27 mouse cellular contexts compared by ENCODE assay signal in genomic region chr1:186458099-186458637, GRCm38 (mm10).
DNase-seq lines count a peak whose midpoint lies in the region; ATAC-seq and TF ChIP-seq lines count a peak whose summit lies in the region.
"Had no signal": no experiment of that assay in that cellular context is flagged by ENCODE, and none has a peak within 500 bp of the region (broad histone marks: within the 10 kb centered on the region; RNA-seq: fewer than 3 reads in every experiment).

No protein-coding gene starts in this region.

- H3K27me3 ChIP-seq in midbrain, embryonic 11.5 days (ENCODE audit: control insufficient read depth, insufficient read depth, low read length) = no peaks in the 10 kb centered on the region
- H3K27me3 ChIP-seq in midbrain, postnatal 0 days (ENCODE audit: insufficient read depth, low read length) = no peaks in the 10 kb centered on the region
- H3K27me3 ChIP-seq: forebrain, embryonic 13.5 days; heart, embryonic 12.5 days; megakaryocyte, embryonic 14.5 days; midbrain, embryonic 13.5 days had no signal

- no peaks in the 10 kb centered on the region for H3K36me3 ChIP-seq in midbrain, embryonic 11.5 days (ENCODE audit: control insufficient read depth, insufficient read depth, low read length)
- no peaks in the 10 kb centered on the region for H3K36me3 ChIP-seq in midbrain, postnatal 0 days (ENCODE audit: insufficient read depth, low read length)
- H3K36me3 ChIP-seq: heart, embryonic 12.5 days; midbrain, embryonic 13.5 days; stomach, embryonic 15.5 days had no signal

- no peak overlapping the region for H3K4me3 ChIP-seq in midbrain, embryonic 11.5 days (ENCODE audit: low read depth, low read length)
- no peak overlapping the region for H3K4me3 ChIP-seq in midbrain, postnatal 0 days (ENCODE audit: low read depth, low read length)
- H3K4me3 ChIP-seq in layer of hippocampus, adult 2 months = no peak overlapping the region
- H3K4me3 ChIP-seq: forebrain, embryonic 13.5 days; gastrocnemius, adult 2 months; heart, embryonic 12.5 days; megakaryocyte, embryonic 14.5 days; midbrain, embryonic 13.5 days; stomach, embryonic 15.5 days had no signal

- whole genome bisulfite sequencing in midbrain, embryonic 11.5 days = 27% methylated on average over 2 of the region's 2 CpGs
- WGBS in midbrain, postnatal 0 days = 31% methylated on average over 2 of the region's 2 CpGs

- H3K27ac ChIP-seq in midbrain, embryonic 11.5 days (ENCODE audit: low read depth, low read length) = no peak overlapping the region
- no peak overlapping the region for H3K27ac ChIP-seq in midbrain, postnatal 0 days (ENCODE audit: low read depth, low read length)
- H3K27ac ChIP-seq in layer of hippocampus, adult 2 months = no peak overlapping the region
- H3K27ac ChIP-seq: forebrain, embryonic 13.5 days; gastrocnemius, adult 2 months; hindbrain, embryonic 14.5 days; midbrain, embryonic 13.5 days; stomach, embryonic 15.5 days had no signal

- H3K4me1 ChIP-seq in midbrain, embryonic 11.5 days (ENCODE audit: control insufficient read depth, insufficient read depth, low read length) = no peaks in the 10 kb centered on the region
- H3K4me1 ChIP-seq in midbrain, postnatal 0 days (ENCODE audit: insufficient read depth, low read length) = no peaks in the 10 kb centered on the region
- H3K4me1 ChIP-seq: forebrain, embryonic 13.5 days; megakaryocyte, embryonic 14.5 days; midbrain, embryonic 13.5 days; stomach, embryonic 15.5 days had no signal

- no peak overlapping the region for H3K4me2 ChIP-seq in midbrain, embryonic 11.5 days
- H3K4me2 ChIP-seq in midbrain, postnatal 0 days (ENCODE audit: low read depth, low read length, poor library complexity, severe bottlenecking) = no peak overlapping the region
- H3K4me2 ChIP-seq: forebrain, embryonic 13.5 days; heart, embryonic 12.5 days; hindbrain, embryonic 14.5 days; liver, embryonic 11.5 days; midbrain, embryonic 13.5 days; stomach, embryonic 15.5 days had no signal

- no peak overlapping the region for H3K9ac ChIP-seq in midbrain, embryonic 11.5 days (ENCODE audit: low read length)
- H3K9ac ChIP-seq in midbrain, postnatal 0 days (replicated peaks; ENCODE audit: low read length, poor library complexity, severe bottlenecking) = no peak overlapping the region
- H3K9ac ChIP-seq: forebrain, embryonic 13.5 days; heart, embryonic 12.5 days; hindbrain, embryonic 14.5 days; midbrain, embryonic 13.5 days; stomach, embryonic 15.5 days had no signal

- ATAC-seq in midbrain, embryonic 11.5 days (ENCODE audit: low FRiP score) = no peak
- no peak for ATAC-seq in midbrain, postnatal 0 days (ENCODE audit: low FRiP score)
- ATAC-seq: activated CD4-positive, CD25-positive, alpha-beta regulatory T cell, adult 4 months; forebrain, embryonic 13.5 days; intestine, postnatal 0 days; midbrain, embryonic 13.5 days had no signal

- DNase-seq in kidney, adult 18-20 months = peak; percentile 12
- no peak for DNase-seq in kidney, adult 8-10 months
- DNase-seq in midbrain, embryonic 11.5 days (ENCODE audit: low spot score, missing footprints) = peak; percentile 8
- no peak for DNase-seq in midbrain, postnatal 0 days (ENCODE audit: low spot score)
- DNase-seq in kidney, postnatal 14 days = peak; percentile 36
- DNase-seq in layer of hippocampus, adult 2 months (ENCODE audit: low spot score in 2 of 2) = no peak
- no peak for DNase-seq in frontal cortex, postnatal 10 days (ENCODE audit: low spot score in 2 of 2)
- DNase-seq: adrenal gland, adult 8-10 months; cerebellum, adult 2 months; cerebellum, postnatal 14 days; gastrocnemius, adult 2 months; gastrocnemius, postnatal 36 days; heart, adult 18-20 months; heart, postnatal 4 days; left cerebral cortex, postnatal 4 days; lung, postnatal 36 days; retina, postnatal 1 day; right cerebral cortex, postnatal 14 days had no signal

- TF ChIP-seq CTCF in midbrain, postnatal 0 days (IDR thresholded peaks at IDR 0.05) = no peak
- no peak for TF ChIP-seq CTCF in layer of hippocampus, adult 2 months (conservative IDR thresholded peaks at IDR 0.05)

- no peaks in the 10 kb centered on the region; the same call in 1 of the 2 replicates for H3K9me3 ChIP-seq in midbrain, embryonic 11.5 days (ENCODE audit: control insufficient read depth, low read length)
- H3K9me3 ChIP-seq in midbrain, postnatal 0 days (ENCODE audit: low read length) = no peaks in the 10 kb centered on the region
- H3K9me3 ChIP-seq: midbrain, embryonic 13.5 days; stomach, embryonic 15.5 days had no signal

Comparison
In these comparisons a context has a peak if more than half of its experiments do, and no peak if none do; other contexts are left out.
1. DNase-seq: peak in kidney, adult 18-20 months (single experiment), midbrain, embryonic 11.5 days (single experiment) and kidney, postnatal 14 days (single experiment); none in kidney, adult 8-10 months (0 of 2), midbrain, postnatal 0 days (single experiment), layer of hippocampus, adult 2 months (0 of 2) and frontal cortex, postnatal 10 days (0 of 2).